Mouse (Mus musculus) hindlimb bud, embryonic 11.5 days (tissue): ENCODE measurements at regions not wholly inside any gene's neighbourhood (a gene's known extent, or its start where the extent isn't known, plus 50 kb on each side); places are given as distances from the start of the nearest gene placed in this dataset.

ENCODE experiments used
- DNase-seq: peaks from one replicate; pipeline ENCODE4 v3.0.0-alpha.2; 2012; ENCODE audit warnings: low read depth, low spot score; ENCODE audit errors: extremely low spot score

DNA sequence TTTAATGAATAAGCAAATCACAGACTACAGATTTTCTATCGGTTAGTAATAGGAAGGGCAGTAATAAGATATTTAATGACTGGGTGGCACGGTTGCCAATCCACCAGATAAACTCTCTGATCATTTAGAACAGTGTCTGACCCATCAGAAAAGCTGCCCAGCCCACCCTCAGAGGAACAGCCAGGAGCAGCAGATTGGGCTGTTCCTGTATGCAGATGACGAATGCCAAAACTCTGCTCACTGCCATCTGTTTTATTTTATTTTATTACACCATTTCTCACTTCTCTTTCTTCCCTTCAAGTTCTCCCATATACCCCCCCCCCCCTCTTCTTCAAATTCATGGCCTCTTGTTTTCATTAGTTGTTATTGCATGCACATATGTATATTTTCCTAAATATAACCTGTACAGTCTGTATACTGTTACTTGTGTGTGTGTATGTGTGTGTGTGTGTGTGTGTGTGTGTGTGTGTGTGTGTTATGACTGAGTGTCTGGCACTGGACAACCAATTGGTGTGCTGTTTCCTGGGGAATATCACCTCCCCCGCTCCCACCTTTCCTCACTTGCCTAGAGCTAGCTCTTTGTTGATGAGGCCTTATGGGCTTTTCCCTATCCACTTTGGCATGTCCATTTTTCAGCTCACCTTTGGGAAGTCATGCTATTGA is 260.9 kb downstream of the Olfm4 start:
- DNase-seq: no peak

DNA sequence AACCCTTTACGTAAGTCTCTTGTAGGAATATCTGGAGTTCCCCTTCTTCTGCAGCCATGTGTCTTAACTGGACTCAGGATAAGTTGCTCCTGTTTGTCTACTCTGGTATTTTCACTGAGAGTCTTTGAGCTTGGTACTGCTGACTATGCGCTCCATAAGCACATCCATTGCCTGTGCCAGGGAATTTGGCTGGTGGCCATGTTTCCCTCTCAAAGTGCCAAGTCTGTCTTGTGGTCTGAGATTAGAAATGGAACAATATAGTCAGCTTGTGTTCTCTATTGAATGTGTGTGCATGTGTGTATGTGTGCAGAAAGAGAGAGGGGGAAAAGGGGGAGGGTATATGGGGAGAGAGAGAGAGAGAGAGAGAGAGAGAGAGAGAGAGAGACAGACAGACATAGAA is 263.7 kb downstream of the Olfm4 start:
- DNase-seq: no peak

DNA sequence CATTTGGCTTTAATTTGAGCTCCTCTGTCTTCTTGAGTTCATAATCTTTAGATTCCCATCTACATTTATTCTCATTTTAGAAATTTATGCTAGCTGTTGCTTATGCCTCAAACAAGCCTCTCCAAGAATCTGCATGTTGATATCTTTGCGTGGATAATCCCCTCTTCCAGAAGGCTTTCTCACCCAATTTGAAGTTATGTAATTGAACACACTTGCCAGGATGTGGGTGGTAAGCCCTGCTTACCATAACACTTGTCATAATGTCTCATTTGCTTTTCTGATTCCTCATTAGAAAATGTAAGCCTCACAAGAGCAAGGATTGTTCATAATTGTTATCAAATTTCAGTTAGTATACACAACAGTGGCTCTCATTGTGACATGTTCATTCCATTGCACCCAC is 266.0 kb downstream of the Olfm4 start:
- DNase-seq: no peak

DNA sequence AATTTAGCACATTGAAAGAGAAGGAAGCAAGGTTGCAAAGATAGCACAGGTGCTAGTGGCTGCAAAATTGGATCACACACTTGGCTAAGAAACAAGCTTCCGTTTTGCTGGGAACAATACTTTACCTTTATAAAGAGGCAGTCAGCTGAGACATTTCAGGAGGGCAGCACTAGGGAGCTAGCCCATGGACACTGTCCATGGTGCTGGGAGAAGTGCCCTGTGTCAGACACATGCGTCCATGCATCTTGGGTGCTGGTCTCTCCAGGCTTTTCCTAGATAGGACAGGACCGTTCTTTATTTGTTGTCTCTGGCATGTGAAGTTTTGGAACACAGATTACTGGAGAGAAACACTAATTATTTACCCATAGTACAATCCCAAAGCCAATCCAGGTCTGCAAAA is 273.2 kb downstream of the Olfm4 start:
- peak; percentile 56 for DNase-seq

DNA sequence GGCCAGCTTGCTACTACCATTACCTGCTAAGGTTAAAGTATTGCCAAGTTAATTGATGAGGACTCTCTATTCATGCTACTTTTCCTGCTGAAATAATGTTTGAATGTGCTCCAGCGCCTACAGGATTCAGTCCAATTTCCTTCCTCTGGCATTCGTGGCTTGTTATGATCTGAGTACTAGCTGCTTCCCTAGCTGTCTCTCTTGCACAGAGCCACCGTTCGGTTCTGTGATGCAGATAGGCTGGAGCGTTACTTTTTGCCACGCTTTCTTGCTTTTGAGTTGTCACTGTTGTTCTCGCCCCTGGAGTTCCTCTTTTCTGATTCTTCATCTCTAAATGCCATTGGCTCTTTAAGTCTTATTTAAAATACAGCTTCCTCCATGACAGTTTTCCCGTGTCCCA is 279.3 kb downstream of the Olfm4 start:
- no peak for DNase-seq

DNA sequence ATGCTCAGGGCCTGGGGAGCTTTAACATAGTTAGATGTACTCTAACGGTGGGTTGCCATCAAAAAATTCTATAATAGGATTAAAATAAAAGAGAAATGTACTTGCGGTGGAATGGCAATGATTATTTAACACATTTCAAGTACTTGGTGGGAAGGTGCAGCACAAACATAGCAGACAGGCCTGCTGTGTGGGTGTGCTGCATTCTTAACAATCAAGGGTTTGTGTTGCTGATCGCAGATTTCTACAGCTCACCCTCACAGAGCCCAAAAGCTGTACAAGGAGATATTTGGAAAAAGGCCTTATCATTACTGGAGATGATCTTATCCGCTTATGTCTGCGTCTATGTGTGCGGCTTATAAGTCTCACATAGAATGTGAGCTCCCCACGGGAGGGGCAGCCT is 281.2 kb downstream of the Olfm4 start:
- no peak for DNase-seq

DNA sequence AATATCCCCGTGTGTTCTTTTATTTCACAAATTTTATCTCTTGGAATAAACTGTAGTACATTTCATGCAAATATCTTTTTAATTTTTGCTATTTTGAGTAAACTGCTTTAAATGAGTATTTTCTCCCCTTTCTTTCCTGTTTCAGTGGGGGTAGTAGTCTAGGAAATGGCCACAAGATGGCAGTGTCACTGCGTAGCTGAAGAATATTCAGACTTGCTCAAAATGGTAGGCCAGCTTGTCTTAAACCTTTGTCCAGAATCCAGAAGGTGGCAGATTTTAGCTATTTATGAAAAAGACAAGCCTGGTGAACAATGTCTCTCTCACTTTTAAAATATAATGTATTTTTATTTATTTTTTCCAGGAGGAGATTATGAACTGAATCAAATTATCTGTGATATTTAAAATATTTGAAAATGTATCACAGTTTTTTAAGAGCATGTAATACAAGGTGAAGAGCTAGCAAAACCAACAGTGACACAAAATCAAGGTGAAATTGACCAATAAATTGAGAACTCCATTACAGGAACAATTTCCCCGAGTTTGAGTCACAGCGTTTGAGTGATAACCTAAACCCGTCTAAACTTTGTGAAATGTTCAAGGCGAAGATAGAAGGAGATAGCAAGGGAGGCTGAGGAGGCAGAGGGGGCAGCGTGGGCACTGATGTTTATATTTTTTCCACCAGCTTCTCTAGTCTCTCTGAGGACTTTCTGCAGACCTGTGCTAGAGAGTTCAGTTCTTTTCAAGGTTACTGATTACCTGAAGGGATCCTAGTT is 285.5 kb downstream of the Olfm4 start:
- DNase-seq: peak; percentile 85

DNA sequence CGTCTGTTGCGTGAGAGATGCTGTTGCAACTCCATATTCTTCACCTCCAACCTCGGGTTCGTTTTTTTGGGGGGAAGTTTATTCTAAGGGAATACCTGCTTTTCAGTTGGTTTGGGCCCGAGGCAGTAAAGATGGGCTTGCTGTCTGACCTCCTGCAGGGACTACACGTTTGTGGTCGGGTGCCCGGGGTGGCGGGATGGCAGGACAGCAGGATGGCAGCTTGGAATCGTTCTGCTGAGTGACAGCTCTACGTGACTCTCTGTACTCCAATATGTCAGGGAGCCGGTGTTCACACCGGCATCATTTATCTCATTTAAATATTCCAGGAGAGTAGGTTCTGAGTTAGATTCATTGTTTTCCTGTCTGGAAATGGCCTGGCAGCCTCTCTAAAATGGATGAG is 286.2 kb downstream of the Olfm4 start:
- DNase-seq: no peak

DNA sequence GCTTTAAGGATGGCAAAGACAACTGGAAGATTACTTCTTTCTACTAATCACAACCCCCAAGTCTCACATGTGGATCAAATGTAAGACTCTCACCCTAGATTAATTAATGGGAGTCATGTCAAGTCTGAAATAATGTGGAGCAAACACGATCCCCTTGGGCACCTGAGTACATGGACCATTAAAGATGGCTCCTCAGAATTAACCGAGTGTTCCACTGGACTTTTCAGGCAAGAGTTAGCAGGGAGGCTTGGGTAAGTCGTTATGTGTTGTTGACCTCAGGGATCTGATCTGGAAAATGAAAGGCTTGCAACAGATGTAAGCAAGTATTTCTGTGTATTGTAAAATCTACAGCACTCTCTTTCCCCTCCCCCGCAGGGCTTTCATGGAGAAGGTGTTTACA is 296.3 kb downstream of the Olfm4 start:
- no peak for DNase-seq

DNA sequence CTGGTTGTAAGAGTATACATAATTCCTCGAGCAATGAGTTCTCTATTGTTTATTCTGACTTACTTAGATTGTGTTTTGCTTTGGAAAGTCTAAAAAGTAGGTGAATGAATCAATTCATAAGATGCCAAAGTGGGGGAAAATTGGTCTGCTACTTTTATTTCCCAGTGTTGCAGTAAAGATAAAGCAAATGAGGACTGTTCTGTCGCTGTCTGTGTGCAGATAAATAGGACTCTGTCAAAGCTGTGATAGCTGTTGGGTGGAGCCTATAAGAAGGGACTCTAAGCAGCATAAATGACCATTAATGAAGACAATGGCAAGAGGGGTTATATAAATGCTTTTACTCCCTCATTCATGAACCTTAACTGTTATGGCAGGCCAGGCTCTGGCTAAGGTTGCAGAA is 299.8 kb downstream of the Olfm4 start:
- no peak for DNase-seq

DNA sequence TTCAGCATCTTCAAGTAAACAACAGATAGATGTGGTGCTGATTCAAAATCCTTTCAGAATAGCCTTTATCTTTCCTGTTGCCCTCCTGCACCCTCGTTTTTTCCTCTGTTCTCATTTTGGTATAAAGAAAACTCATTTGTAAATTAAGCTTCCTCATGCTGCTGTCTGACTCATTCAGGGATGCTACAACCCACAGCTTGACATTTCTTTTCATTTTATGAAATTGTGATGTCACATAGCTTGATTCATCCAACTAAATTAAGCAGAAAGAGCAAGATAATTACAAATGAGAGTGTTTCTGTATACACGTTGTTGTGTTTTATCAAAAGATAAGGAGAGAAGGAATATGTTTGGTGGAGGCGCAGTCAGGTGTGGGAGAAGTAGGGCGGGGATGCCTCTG is 307.5 kb downstream of the Olfm4 start:
- no peak for DNase-seq

DNA sequence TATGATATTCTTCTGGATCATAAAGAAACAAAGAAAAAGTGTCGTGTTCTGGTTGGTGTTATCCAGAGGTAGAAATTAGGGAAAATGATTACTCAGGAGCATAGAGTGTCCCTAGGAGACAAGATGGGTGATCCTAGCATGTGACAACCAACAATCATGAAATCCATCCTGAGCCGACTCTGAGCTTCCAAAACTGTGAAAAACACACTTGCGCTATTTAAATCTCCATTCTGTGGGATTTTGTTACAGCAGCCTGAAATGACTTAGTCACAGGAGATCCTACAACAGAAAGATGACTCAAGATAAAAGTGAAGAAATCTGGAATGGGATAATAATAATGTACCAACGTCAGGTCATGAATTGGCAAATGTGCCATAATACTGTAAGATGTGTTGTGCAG is 309.5 kb downstream of the Olfm4 start:
- DNase-seq: no peak

DNA sequence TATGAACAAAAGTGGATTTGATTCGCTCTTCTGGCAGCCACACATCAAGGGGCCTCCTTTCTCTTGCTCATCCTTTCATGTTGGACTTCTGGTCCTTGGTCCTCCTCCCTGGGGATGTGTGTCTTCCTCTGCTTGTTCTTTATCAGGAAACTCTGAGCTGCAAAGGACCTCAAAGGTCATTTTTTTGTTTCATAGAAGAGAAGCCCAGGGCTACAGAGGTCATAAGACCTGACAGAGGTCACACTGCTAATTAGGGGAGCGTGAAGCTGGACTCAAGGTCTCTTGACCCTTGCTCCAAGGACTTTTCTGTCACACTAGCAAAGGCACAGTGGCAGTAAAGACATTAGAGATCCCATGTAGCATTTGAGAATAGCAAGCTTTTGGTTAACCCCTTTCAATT is 345.8 kb downstream of the Olfm4 start:
- no peak for DNase-seq

DNA sequence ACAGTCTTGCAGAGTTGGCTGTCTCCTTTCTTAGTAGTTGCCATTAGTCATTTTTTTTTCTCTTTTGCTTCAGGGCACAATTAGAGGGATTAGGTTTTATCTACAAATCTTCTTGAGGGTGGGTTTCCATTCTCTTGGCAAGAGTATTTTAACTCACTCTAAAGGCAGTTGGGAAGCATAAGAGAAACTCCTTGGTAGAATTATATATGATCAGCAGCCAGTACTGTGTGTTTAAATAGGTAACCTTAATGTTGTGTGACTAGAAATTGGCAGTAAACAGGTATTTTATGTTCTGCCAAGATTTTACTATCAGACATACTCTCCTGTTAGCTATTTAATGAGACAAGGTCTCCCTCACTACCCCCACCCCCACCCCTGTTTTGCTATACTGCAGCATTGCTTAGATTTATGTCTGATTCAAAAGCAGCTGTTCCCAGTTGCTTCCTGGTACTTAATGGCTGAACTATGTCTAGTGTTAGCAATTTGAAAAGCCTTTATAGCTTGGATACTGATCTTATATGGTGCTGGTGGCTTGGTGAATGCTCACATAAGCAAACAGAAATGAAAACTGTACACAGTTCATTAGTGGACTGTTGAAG is 378.2 kb downstream of the Olfm4 start:
- DNase-seq: peak; percentile 47

DNA sequence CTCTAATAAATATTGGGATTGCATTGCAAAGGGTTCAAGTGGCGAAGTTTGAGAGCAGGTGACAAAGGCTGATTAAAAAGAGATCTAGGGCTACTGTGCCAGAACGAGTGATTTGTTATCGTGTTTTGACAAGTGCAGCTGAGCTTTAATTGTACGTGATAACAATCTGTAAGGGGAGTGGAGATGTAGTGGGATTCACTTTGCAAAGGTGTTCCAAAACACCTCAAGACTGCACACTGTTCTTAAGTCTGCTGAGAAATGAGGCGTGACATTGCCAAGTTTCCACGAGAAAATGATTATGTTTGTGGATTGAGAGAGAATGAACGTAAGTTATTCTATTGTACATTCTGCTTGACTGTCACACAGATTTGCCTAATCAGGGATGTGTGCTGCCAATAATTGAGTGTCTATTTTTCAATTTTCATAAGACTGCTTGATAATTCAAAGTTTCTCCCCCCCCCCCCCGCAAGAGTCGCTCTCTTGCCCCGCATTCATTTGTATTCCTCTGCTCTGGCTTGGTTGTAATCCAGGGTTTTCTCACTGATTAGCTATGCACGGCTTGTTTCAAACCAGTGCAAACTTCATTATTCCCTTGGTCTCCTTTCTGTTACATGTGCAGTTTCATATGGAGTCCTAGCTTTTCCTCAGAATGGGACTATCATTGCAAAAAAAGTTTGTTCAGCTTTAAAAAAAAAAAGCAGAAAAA is 385.7 kb downstream of the Olfm4 start:
- no peak for DNase-seq

DNA sequence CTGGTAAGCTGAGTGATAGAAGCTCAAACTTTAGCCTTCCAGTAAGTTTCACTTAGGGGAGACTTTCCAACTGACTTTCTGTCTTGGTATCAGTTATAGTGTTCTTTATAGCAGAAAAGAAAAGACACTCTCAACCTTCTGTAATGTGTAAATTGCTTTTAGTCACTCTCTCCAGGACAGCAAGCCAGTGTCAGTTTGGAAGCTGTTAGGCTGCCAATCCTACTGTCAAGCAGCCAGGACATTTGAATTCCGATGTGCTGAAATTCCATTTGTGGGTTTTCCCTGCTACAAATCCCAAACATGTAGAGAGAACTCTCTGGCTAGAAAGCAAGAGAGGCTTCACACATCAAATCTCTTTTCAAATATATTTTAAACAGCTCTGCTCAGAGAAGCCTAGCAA is 390.4 kb downstream of the Olfm4 start:
- no peak for DNase-seq

DNA sequence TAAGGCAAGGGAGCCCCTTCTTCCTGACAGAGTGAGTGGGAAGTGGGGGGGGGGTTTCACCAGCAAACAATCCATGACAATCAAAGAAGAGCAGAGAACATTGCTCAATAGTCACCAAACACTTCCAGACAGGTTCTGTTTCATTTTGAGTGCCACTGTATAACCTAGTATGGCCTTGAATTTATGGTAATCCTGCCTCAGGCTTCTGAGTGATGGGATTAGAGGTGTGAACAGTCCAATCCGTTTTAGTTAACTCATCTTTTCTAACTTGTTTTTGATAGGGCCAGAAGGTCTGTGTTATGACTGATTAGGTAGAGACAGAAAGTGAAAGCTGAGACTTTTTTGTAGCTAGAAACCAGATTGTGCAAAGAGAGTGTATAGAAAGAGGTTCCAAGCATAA is 393.2 kb downstream of the Olfm4 start:
- DNase-seq: no peak

DNA sequence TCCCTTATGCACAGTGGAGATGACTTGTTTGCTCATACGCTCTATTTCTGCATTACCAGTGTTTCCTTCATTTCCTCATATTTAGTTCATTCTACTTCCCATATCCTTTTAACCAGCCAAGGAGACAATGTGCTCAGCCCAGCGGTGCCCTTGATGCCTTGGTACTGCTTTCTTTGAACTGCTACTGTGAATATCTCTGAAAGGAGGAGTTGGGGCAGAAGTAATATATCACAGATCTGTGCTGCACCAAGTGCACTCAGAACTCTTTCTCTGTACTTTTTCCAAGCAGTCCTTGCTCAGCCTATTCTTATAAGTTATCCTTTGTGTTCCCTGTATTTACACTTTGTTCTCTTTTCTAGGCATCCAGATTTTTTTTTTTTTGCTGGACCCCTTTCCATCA is 407.5 kb downstream of the Olfm4 start:
- DNase-seq: no peak

DNA sequence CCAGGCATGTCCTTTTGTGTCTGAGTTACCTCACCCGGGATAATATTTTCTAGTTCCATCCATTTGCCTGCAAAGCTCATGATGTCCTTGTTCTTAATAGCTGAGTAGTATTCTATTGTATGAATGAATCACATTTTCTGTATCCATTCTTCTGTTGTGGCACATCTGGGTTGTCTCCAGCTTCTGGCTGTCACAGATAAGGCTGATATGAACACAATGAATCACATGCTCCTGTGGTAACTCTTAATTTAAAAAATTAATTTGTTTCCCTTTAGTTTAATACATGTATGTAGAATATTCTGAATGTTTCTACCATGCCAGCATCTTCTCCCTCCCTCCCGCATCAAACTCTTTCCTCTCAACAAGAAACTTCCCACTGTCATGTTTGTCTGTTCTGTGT is 424.4 kb downstream of the Olfm4 start:
- DNase-seq: no peak

DNA sequence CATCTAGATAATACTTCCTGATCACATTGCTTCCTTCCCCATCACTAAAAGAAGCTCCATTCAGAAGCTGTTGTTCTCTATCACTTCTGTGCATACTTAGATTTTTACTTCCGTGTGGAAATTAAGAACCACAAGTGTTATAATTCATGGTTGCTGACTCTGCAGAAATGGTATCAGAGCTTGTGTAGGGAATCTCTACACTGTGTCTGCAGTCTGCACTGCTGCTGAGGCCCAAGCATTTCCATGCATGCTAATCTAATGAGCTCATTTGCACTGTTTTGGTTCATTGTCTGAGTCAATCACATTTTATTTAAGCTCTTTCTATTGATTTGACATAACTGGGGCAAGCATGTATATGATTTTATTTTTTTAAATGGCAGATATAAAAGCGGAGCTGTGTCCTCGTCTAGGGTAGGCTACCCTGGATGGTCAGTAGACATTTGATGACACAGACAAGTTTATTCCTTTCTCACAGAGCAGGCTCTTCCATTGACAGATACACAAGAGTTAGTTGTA is 435.0 kb downstream of the Olfm4 start:
- DNase-seq: no peak

DNA sequence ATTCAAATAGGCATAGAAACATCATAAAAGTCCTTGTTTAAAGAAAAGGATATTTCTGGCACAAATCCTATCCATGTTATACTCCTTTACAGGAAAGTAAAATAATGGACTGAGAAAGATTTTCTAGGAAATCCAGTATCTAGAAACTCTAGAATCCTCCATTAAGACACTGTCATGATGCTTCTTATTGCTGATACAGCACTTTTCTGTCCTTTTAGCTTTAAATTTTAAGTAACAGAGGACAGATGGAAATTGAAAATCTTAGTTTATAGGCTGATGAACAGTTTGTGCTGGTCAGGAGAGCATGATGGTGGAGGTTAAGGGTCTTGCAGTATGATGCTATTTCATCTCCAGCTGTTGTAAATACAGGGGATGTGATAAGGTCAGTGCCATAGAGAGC is 459.9 kb downstream of the Olfm4 start:
- DNase-seq: no peak

DNA sequence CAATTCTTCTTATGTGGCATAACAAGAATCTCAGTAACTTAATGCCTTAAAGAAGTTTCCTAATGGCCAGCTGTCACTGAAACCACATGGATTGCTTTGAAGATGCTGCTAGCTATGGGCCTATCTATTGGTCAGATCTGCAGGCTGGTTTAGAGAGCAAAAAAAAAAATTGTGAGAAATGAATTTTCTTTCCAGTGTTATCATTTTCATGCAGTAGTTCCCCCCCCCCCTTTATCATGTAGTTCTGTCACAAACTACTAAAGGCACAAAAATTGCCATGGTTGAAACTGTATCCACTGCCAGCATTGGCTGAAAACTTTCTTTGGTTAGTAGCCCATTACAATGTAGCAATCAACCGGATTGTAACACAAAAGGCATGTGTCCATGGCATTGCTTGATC is 487.6 kb downstream of the Olfm4 start:
- no peak for DNase-seq
